Mouse (Mus musculus) heart, adult 2 months (tissue): ENCODE data around the gene Schip1. TPM values are rescaled to one million over a fixed set of nuclear protein-coding genes. Genes with fewer than 3 reads are reported as not detected.

Source experiments
- DNase-seq, 2 experiments: peaks; one replicate each; pipeline ENCODE4 v3.0.0; 2021
- H3K27ac ChIP-seq: fragments of 200-600 bp; 2 replicates; pipeline ENCODE4 v1.8.1; 2022
- H3K27me3 ChIP-seq: fragments of 200-500 bp; 2 replicates; pipeline ENCODE4 v1.6.1; 2012; ENCODE audit warnings: mild to moderate bottlenecking, low read length, inconsistent platforms, mixed read lengths; ENCODE audit not compliant: control insufficient read depth, insufficient read depth
- H3K36me3 ChIP-seq: fragments of 200-500 bp; 2 replicates; pipeline ENCODE4 v1.6.1; 2012; ENCODE audit warnings: low read length, inconsistent platforms; ENCODE audit not compliant: control insufficient read depth, insufficient read depth
- H3K4me1 ChIP-seq: fragments of 200-500 bp; 2 replicates; pipeline ENCODE4 v1.6.1; 2011; ENCODE audit warnings: low read length; ENCODE audit not compliant: control insufficient read depth, insufficient read depth
- H3K4me3 ChIP-seq: fragments of 200-600 bp; 2 replicates; pipeline ENCODE4 v1.8.1; 2022
- H3K79me2 ChIP-seq: fragments of 200-500 bp; replicated peaks from 2 replicates; pipeline ENCODE4 v1.6.1; 2012; ENCODE audit warnings: mild to moderate bottlenecking, inconsistent platforms, low read length, moderate library complexity, mixed read lengths; ENCODE audit not compliant: control insufficient read depth, insufficient read depth
- H3K9ac ChIP-seq: fragments of 200-500 bp; 2 replicates; pipeline ENCODE4 v1.6.1; 2012; ENCODE audit warnings: low read depth, mild to moderate bottlenecking, control low read depth, inconsistent platforms, low read length, mixed read lengths
- CTCF ChIP-seq: fragments of 200-600 bp; IDR thresholded peaks from 2 replicates; pipeline ENCODE4 v1.8.1; 2022; ENCODE audit warnings: antibody characterized with exemption, mild to moderate bottlenecking, moderate library complexity
- EP300 ChIP-seq: fragments of 200-500 bp; IDR thresholded peaks from 2 replicates; pipeline ENCODE4 v1.6.1; 2011; ENCODE audit warnings: low read depth, low read length, control low read depth; ENCODE audit not compliant: insufficient read depth
- POLR2A ChIP-seq: fragments of 200-500 bp; IDR thresholded peaks from 2 replicates; pipeline ENCODE4 v1.6.1; 2011; ENCODE audit warnings: mild to moderate bottlenecking, low read depth, low read length, control low read depth; ENCODE audit not compliant: insufficient read depth
- WGBS: fragments of 180-500 bp; shearing (Covaris S2); methylation state at CpG from one replicate; pipeline ENCODE4 v1.1.7; 2018; 5-methylcytosine and 5-hydroxymethylcytosine counted together
- intact Hi-C: fragments of 180-260 bp; cut with DNase I; formaldehyde crosslinking; loops from one replicate; pipeline ENCODE4 v1.15.1; 2025
- polyA plus RNA-seq: library from polyadenylated mRNA; depleted of rRNA; stranded (reverse); fragments of >200 nt; gene quantifications from 2 replicates; pipeline ENCODE4 v1.2.3, GENCODE M21; 2012
- total RNA-seq, 2 experiments: library from RNA; stranded (reverse); gene quantifications; 2 replicates each; pipeline ENCODE4 v1.2.3; 2021

Gene Schip1
- total and polyA plus RNA-seq, 3 experiments: 44.3 to 181 (median 163) TPM

GRCm38 (mm10) chr3:68576948-68577347 lies 512.3 kb downstream of the Schip1 start:
- intact Hi-C loops: no loop called here
- WGBS: 73% methylated on average over 5 of the region's 5 CpGs
- H3K27me3 ChIP-seq: no peaks in the 10 kb centered on the region
- H3K4me1 ChIP-seq: peaks cover 13% of the 10 kb centered on the region
- no peak for DNase-seq
- H3K9ac ChIP-seq: no peak overlapping the region
- no peaks in the 10 kb centered on the region for H3K36me3 ChIP-seq
- TF ChIP-seq CTCF (no peak), POLR2A (no peak)
- H3K79me2 ChIP-seq: no peaks in the 10 kb centered on the region; the same call in 1 of the 2 replicates
- H3K4me3 ChIP-seq: no peak overlapping the region
- H3K27ac ChIP-seq: no peak overlapping the region

- Histone ChIP-seq H3K79me2 (no peaks in the 10 kb centered on the region; the same call in 1 of the 2 replicates), H3K9ac (no peak overlapping the region), H3K27me3 (no peaks in the 10 kb centered on the region), H3K4me1 (peaks cover 16% of the 10 kb centered on the region), H3K27ac (peak overlapping the region; percentile 6; the same call in 1 of the 2 replicates), H3K4me3 (no peak overlapping the region), H3K36me3 (peaks cover 8% of the 10 kb centered on the region)
- no peak for DNase-seq
- TF ChIP-seq CTCF (no peak), POLR2A (no peak), EP300 (no peak)
- 78% methylated on average over 13 of the region's 13 CpGs for WGBS
- intact Hi-C loops: loop anchor here (2.0 to 5.0 kb wide), 2 partner anchors 17 to 36 kb away; no protein-coding TSS in a partner anchor
Observed at GRCm38 (mm10) chr3:68581591-68581990, 517.0 kb downstream of the Schip1 start.

DNA sequence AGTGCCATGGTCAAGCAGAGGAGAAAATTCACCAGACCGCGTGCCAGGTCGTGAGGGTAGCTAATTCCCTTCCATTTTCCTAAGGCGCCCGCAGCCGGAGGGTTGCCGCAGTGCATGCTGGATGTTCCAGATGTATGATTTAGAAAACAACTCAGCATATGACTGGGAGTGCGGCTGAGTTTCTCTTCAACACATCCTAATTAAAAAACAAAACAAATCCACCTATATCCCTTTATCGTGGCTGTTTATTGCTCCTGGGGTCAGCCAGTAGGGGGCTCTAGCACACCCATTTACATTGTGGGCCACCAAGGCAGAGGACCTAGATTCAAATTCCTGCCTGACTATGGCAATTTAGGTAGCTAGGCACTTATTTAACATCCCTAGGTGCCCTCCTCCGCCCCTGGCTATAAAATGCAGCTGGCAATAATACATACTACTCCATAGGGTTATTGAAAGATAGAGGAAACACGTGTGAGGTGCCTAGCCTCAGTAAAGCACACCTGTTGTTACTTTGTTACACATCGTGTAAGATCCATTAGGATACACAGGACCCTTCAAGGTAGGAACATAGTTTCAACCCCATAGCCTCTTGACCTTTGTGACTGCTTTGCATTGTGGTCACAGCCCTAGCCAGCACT lies 517.6 kb downstream of the Schip1 start:
- H3K9ac ChIP-seq: no peak overlapping the region

GRCm38 (mm10) chr3:68583031-68583693 lies 518.6 kb downstream of the Schip1 start:
- H3K4me1 ChIP-seq: peaks cover 22% of the 10 kb centered on the region
- H3K9ac ChIP-seq: peak overlapping the region; percentile 52
- H3K27me3 ChIP-seq: no peaks in the 10 kb centered on the region
- WGBS: 7% methylated on average over 14 of the region's 14 CpGs
- peak; percentile 59 to 61 for DNase-seq
- TF ChIP-seq POLR2A (no peak), EP300 (no peak), CTCF (no peak)
- H3K4me3 ChIP-seq: peak overlapping the region; percentile 46
- peaks cover 8% of the 10 kb centered on the region for H3K36me3 ChIP-seq
- H3K27ac ChIP-seq: peak overlapping the region; percentile 98
- no peaks in the 10 kb centered on the region; the same call in 1 of the 2 replicates for H3K79me2 ChIP-seq
- intact Hi-C loops: loop anchor here (5.0 kb wide), 1 partner anchor 34 kb away; no protein-coding TSS in a partner anchor

More for the DNA sequence above, 517.6 kb downstream of the Schip1 start:
- Histone ChIP-seq H3K36me3 (peaks cover 8% of the 10 kb centered on the region), H3K79me2 (no peaks in the 10 kb centered on the region; the same call in 1 of the 2 replicates), H3K4me3 (no peak overlapping the region), H3K27me3 (no peaks in the 10 kb centered on the region), H3K27ac (peak overlapping the region; percentile 98), H3K4me1 (peaks cover 19% of the 10 kb centered on the region)
- DNase-seq: no peak
- TF ChIP-seq POLR2A (no peak), CTCF (peak; percentile 73)
- 75% methylated on average over 12 of the region's 12 CpGs for WGBS
- intact Hi-C loops: loop anchor here (5.0 kb wide), 1 partner anchor 35 kb away; no protein-coding TSS in a partner anchor

DNA sequence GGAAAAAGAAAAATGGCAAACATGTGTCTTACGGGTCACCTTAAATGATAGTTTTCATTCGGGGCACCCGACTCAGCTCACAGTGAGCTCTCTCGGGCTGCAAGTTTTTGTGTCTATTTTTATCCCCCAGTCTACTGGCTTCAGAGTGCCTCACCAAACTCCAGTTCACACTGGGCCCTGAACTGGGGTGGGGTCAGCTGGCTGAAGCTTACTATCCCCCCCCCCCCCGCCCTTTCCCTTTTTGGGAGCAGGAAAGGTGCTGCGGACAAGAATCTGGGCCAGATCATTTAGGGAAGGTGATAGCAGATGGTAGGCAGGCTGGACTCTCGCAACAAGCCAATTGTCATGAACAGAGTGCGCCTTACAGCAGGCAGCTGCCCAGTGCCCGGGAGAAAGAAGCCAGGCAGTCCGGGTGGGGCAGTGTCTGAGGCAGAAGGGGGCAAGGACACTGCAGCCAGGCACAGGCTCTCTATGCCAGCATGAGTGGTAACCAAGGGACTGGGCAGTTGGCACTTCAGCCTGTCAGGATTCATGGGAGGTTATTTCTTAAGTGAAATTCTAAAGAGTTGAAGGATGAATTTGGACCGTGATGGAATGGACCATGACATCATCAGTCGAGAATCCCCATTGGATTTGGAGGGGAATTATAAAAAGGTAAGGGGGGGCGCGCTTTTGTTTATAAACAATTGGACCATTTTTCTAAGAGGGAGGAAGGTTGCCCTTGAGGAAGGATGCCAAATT lies 519.3 kb downstream of the Schip1 start:
- H3K4me1 ChIP-seq: peaks cover 24% of the 10 kb centered on the region
- TF ChIP-seq CTCF: no peak
- TF ChIP-seq EP300: peak; percentile 88
- TF ChIP-seq POLR2A: peak; percentile 53
- WGBS: 14% methylated on average over 14 of the region's 14 CpGs
- intact Hi-C loops: loop anchor here (2.0 to 5.0 kb wide), 2 partner anchors 19 to 33 kb away; no protein-coding TSS in a partner anchor
- H3K79me2 ChIP-seq: no peaks in the 10 kb centered on the region; the same call in 1 of the 2 replicates
- H3K4me3 ChIP-seq: peak overlapping the region; percentile 46
- H3K9ac ChIP-seq: peak overlapping the region; percentile 52; the same call in 1 of the 2 replicates
- peak; percentile 61 to 84 for DNase-seq
- H3K27me3 ChIP-seq: no peaks in the 10 kb centered on the region
- H3K27ac ChIP-seq: peak overlapping the region; percentile 98
- peaks cover 11% of the 10 kb centered on the region for H3K36me3 ChIP-seq
